Mouse (Mus musculus) effector memory CD4-positive, alpha-beta T cell, adult 5 months (primary cell): ENCODE results near the gene Crybb2. TPM values are rescaled to one million over a fixed set of nuclear protein-coding genes. Genes with fewer than 3 reads are reported as not detected.

Experiments used
- polyA plus RNA-seq: library from polyadenylated mRNA; unstranded; fragments of 100-300 nt; shearing (Covaris generic); gene quantifications from one replicate; pipeline ENCODE4 v1.2.1, GENCODE M21; 2017

Crybb2 gene
- polyA plus RNA-seq = not detected

GRCm38 (mm10) chr5:113070017-113070416, at the start of gene Crybb2:
Gene Crybb2 (minus strand): TSS chr5:113070117.

GRCm38 (mm10) chr5:113081439-113081838, 11.5 kb upstream of the Crybb2 start, which contains the start of gene Crybb3:
Gene Crybb3 (minus strand): TSS chr5:113081584.

DNA sequence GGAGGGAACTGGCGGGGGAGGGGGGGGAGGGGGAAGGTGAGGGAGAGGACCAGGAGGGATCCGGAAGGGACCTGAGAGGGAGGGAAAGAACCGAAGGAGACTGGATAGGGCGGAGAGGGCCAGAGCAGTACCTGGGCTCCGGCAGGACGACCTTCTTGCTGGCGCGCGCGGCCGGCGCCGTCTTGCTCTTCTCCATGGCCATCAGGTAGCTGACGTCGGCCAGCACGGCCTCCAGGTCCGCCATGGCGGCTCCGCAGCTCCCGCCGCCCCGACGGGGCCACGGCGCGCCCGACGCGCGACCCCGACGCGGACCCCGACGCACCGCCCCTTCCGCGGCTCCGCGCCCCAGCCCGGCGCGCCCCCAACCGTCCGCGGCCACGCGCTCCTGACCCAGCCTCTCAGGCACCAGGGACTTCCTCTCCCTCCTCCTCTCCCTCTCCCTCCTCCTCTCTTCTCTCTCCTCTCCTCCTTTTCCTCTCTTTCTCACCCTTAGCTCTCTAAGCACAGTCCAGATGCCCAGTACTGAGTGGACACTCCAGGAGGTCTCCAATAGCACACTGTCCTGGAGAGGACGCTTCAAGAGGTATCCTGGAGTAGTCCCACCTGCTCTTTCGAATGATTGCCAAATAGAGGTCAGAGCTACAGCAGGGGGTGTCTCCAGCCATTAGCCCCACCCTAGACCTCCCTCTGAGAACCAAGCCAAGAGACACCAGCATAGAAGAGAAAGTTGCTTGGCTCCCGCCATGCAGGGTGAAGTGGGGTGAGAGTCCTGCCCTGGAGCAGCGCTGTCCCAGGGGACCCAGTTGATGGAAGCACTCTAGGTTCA, 54.5 kb downstream of the Crybb2 start, which contains the start of gene Grk3:
Grk3 (minus strand) TSS at position 556 of the 826 bp plus-strand sequence.

Other genes with a start within 250 kb of the Crybb2 start
- gene Myo18b, start 173.8 kb downstream of the Crybb2 start, polyA plus RNA-seq = not detected
- not detected for gene Grk3, start 54.3 kb downstream of the Crybb2 start, polyA plus RNA-seq
- not detected for gene Crybb3, start 11.5 kb upstream of the Crybb2 start, polyA plus RNA-seq
- gene 2900026A02Rik, start 151.1 kb upstream of the Crybb2 start, polyA plus RNA-seq = not detected
- gene Tmem211, start 156.8 kb upstream of the Crybb2 start, polyA plus RNA-seq = not detected
- not detected for gene Sgsm1, start 240.7 kb upstream of the Crybb2 start, polyA plus RNA-seq